Mouse (Mus musculus) embryonic facial prominence, embryonic 10.5 days (tissue): ENCODE data around the gene Pih1d1. TPM values are rescaled to one million over a fixed set of nuclear protein-coding genes. Genes with fewer than 3 reads are reported as not detected.

ENCODE experiments used
- microRNA counts: library from miRNA; unstranded; fragments of <30 nt; microRNA quantifications from one replicate; lab custom pipeline; 2017
- microRNA-seq: library from miRNA; unstranded; fragments of <30 nt; microRNA quantifications from one replicate; pipeline ENCODE4, GENCODE M21; 2017
- polyA plus RNA-seq: library from polyadenylated mRNA; unstranded; fragments of >200 nt; fragmentation: Nextera tagmentation; extraction: Ambion mirVana; gene quantifications from 2 replicates; pipeline ENCODE4 v1.2.1, GENCODE M21; 2016

Gene Pih1d1
- polyA plus RNA-seq, 1 experiment from 2014 or later = 99.6 TPM

MicroRNAs encoded within 50 kb of the gene (microRNA counts, 519-probe panel; counts per million panel counts)
- 188 counts per million, percentile 57 among the panel's probes with 10 or more counts for microRNA mmu-miR-150 (lab: Ali Mortazavi, UCI)

Small RNA genes within 50 kb of the gene (microRNA-seq; reads per million reads assigned to microRNA genes)
- gene Mir150 (3.7 reads per million, percentile 6 among the genes with 10 or more reads in this experiment), gene Mir5121 (48.5 reads per million, percentile 42 among the genes with 10 or more reads in this experiment), gene Mir7055 (not detected)

Other genes with a start within 250 kb of the Pih1d1 start
- gene Ap2a1, start 224.8 kb upstream of the Pih1d1 start, polyA plus RNA-seq = 75.1 and 77.1 TPM in 2 replicates
- gene Tsks, start 211.1 kb upstream of the Pih1d1 start, polyA plus RNA-seq = 0.14 and 0.30 TPM in 2 replicates
- 18.5 and 18.8 TPM in 2 replicates for gene Cpt1c, start 179.5 kb upstream of the Pih1d1 start, polyA plus RNA-seq
- 968 and 991 TPM in 2 replicates for gene Prmt1, start 167.7 kb upstream of the Pih1d1 start, polyA plus RNA-seq
- gene Irf3, start 156.7 kb upstream of the Pih1d1 start, polyA plus RNA-seq = 70.3 and 77.5 TPM in 2 replicates
- 87.0 and 90.7 TPM in 2 replicates for gene Bcl2l12, start 155.6 kb upstream of the Pih1d1 start, polyA plus RNA-seq
- 46.2 and 47.9 TPM in 2 replicates for gene Scaf1, start 137.9 kb upstream of the Pih1d1 start, polyA plus RNA-seq
- 18.8 and 20.3 TPM in 2 replicates for gene Rras, start 136.3 kb upstream of the Pih1d1 start, polyA plus RNA-seq
- 13.4 and 14.9 TPM in 2 replicates for gene Prr12, start 101.4 kb upstream of the Pih1d1 start, polyA plus RNA-seq
- gene Nosip, start 91.9 kb upstream of the Pih1d1 start, polyA plus RNA-seq = 70.8 and 74.7 TPM in 2 replicates
- 23.3 and 24.4 TPM in 2 replicates for gene Prrg2, start 91.6 kb upstream of the Pih1d1 start, polyA plus RNA-seq
- 144 and 156 TPM in 2 replicates for gene Rcn3, start 62.1 kb upstream of the Pih1d1 start, polyA plus RNA-seq
- gene Fcgrt, start 50.5 kb upstream of the Pih1d1 start, polyA plus RNA-seq = 6.0 and 7.0 TPM in 2 replicates
- 1,885 and 1,917 TPM in 2 replicates for gene Rps11, start 29.9 kb upstream of the Pih1d1 start, polyA plus RNA-seq
- 1,273 and 1,282 TPM in 2 replicates for gene Rpl13a, start 25.5 kb upstream of the Pih1d1 start, polyA plus RNA-seq
- gene Gm45713, start 18.1 kb upstream of the Pih1d1 start, polyA plus RNA-seq = 0.31 TPM in 1 of 2 replicates, not detected in the other
- 0.97 and 1.8 TPM in 2 replicates for gene Flt3l, start 17.9 kb upstream of the Pih1d1 start, polyA plus RNA-seq
- 65.3 and 71.7 TPM in 2 replicates for gene Aldh16a1, start 281 bp downstream of the Pih1d1 start, polyA plus RNA-seq
- 0.74 and 1.2 TPM in 2 replicates for gene Slc17a7, start 9.6 kb downstream of the Pih1d1 start, polyA plus RNA-seq
- gene Gfy, start 25.3 kb downstream of the Pih1d1 start, polyA plus RNA-seq = 0.10 and 0.29 TPM in 2 replicates
- gene Pth2, start 26.7 kb downstream of the Pih1d1 start, polyA plus RNA-seq = not detected in 2 replicates
- gene Ccdc155, start 50.6 kb downstream of the Pih1d1 start, polyA plus RNA-seq = 0.62 and 0.67 TPM in 2 replicates
- 1.2 and 2.0 TPM in 2 replicates for gene Dkkl1, start 57.8 kb downstream of the Pih1d1 start, polyA plus RNA-seq
- gene Tead2, start 61.5 kb downstream of the Pih1d1 start, polyA plus RNA-seq = 394 and 421 TPM in 2 replicates
- 0.50 and 0.88 TPM in 2 replicates for gene Cd37, start 84.8 kb downstream of the Pih1d1 start, polyA plus RNA-seq
- 0.28 and 0.32 TPM in 2 replicates for gene Slc6a16, start 86.8 kb downstream of the Pih1d1 start, polyA plus RNA-seq
- gene Slc6a21, start 123.2 kb downstream of the Pih1d1 start, polyA plus RNA-seq = not detected in 2 replicates
- gene Trpm4, start 179.5 kb downstream of the Pih1d1 start, polyA plus RNA-seq = 10.6 and 11.3 TPM in 2 replicates
- 0.31 and 0.64 TPM in 2 replicates for gene Hrc, start 181.0 kb downstream of the Pih1d1 start, polyA plus RNA-seq
- 5.8 and 7.1 TPM in 2 replicates for gene Ppfia3, start 212.7 kb downstream of the Pih1d1 start, polyA plus RNA-seq
- 0.24 and 1.2 TPM in 2 replicates for gene Lin7b, start 216.3 kb downstream of the Pih1d1 start, polyA plus RNA-seq
- 285 and 287 TPM in 2 replicates for gene Snrnp70, start 241.4 kb downstream of the Pih1d1 start, polyA plus RNA-seq